19 mouse cellular contexts compared by ENCODE assay signal in the genomic region with DNA sequence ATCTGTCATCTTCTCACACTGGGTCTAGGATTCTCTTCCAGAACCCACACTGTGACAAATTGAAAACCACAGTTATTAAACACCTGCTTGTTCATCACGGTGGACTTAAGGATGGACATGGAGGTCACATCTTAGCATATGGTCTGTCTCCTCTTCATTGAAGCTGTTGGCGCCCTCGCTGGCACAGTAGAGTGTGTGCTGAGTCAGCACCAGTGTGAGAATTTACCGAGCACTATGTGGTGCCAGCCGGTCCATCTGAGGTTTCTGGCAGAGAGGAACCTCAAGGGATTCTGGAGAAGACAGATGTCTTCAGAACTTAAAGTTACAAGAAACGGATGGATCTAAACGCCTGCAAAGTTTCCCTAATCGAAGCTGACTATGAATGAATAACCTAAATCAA.
DNase-seq lines count a peak whose midpoint lies in the region; ATAC-seq lines count a peak whose summit lies in the region.
"Had no signal": no experiment of that assay in that cellular context is flagged by ENCODE, and none has a peak within 500 bp of the region (broad histone marks: within the 10 kb centered on the region; RNA-seq: fewer than 3 reads in every experiment).

No protein-coding gene starts in this region.

- ATAC-seq in cerebellum, adult (ENCODE audit: insufficient number of reproducible peaks, low FRiP score, low TSS enrichment): no peak
- ATAC-seq in frontal cortex, adult (ENCODE audit: low TSS enrichment): peak; percentile 50; the same call in 1 of the 2 replicates
- ATAC-seq: forebrain, embryonic 13.5 days; forebrain, embryonic 16.5 days; hindbrain, embryonic 16.5 days; intestine, embryonic 15.5 days had no signal

- DNase-seq in cerebellum, adult 9-11 months: peak; percentile 2
- DNase-seq in frontal cortex, postnatal 36 days (ENCODE audit: low spot score in 2 of 2): no peak
- peak; percentile 28 to 35 for DNase-seq in right cerebral cortex, postnatal 10 days (ENCODE audit: low spot score in 2 of 2)
- no peak for DNase-seq in right cerebral cortex, postnatal 25 days
- peak; percentile 64 for DNase-seq in brain, adult 2 months (ENCODE audit: low read depth, low spot score)
- no peak for DNase-seq in urinary bladder, postnatal 4 days (ENCODE audit: low spot score in 2 of 2)
- DNase-seq: adrenal gland, adult 2 months; adrenal gland, postnatal 14 days; embryo, embryonic 11 days; gastrocnemius, postnatal 25 days; heart, adult 18-20 months; heart, postnatal 10 days; heart, postnatal 36 days had no signal

Comparison
In these comparisons a context has a peak if more than half of its experiments do, and no peak if none do; other contexts are left out.
1. DNase-seq: peak in cerebellum, adult 9-11 months (single experiment), right cerebral cortex, postnatal 10 days (2 of 2) and brain, adult 2 months (single experiment); none in frontal cortex, postnatal 36 days (0 of 2), right cerebral cortex, postnatal 25 days (single experiment) and urinary bladder, postnatal 4 days (0 of 2).